Mouse (Mus musculus) cerebellum, adult 2 months (tissue): ENCODE results near the gene Plekhg6.
A peak's percentile ranks its signal among the peaks of the same experiment; 100 is the strongest.

Experiments
- CTCF ChIP-seq: fragments of 200-500 bp; IDR thresholded peaks from 2 replicates; pipeline ENCODE4 v1.5.1; 2011; ENCODE audit warnings: low read depth, mild to moderate bottlenecking, control low read depth, low read length, moderate library complexity, borderline replicate concordance; ENCODE audit not compliant: insufficient read depth
- POLR2A ChIP-seq: fragments of 200-500 bp; IDR thresholded peaks from 2 replicates; pipeline ENCODE4 v1.6.1; 2011; ENCODE audit warnings: low read length, control low read depth, borderline replicate concordance; ENCODE audit not compliant: insufficient read depth

DNA sequence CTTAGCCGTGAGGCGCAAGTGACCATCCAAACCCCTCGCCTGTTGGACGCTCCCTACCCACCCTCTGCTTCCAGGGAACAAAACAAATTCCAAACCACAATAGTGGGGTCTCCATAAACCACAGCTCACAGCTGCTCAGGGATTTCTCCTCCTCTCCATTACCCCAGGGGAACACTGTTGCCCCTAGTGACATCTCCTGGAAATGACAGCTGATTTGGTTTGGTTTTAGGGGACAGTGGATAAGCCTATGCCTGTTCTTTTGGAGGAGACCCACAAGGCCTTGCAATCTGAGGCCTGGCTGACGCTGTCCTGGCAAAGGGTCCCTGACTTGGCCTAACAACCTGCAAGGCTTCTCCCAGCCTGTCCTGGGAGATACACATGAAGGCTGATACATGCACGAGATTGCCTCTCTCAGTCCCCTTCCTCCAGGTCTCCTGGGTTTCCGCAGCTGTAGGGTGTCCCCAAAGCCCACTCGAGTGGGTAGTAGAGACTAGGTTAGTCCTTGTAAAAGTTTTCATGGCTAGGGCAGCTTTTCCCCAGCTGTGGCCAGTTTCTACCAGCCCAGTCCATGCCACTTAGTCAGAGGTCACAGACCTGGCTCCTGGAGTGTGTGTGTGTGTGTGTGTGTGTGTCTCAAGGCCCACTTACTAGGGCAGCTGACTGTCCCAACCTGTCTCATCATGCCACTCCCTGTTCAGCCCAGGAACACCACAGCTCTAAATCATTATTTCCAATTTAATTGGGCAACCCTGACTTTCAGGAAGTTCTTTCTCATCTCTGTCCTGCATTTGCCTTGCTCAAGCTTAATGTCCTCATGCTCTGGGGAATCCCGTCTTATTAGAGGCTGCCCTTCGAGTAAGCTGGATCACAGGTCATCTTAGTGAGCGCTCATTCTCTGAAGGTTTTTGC lies 4.7 kb upstream of the Plekhg6 start:
- TF ChIP-seq CTCF (0 out of 2 replicates have a peak, but pooled peaks have one; percentile 23), POLR2A (no peak)
